Mouse (Mus musculus) cerebellum, adult 9-11 months (tissue): ENCODE data around the gene Mansc1.
A peak's percentile ranks its signal among the peaks of the same experiment; 100 is the strongest.

ENCODE experiments used
- DNase-seq: peaks from one replicate; pipeline ENCODE4 v3.0.0; 2022

Gene Mansc1

DNA sequence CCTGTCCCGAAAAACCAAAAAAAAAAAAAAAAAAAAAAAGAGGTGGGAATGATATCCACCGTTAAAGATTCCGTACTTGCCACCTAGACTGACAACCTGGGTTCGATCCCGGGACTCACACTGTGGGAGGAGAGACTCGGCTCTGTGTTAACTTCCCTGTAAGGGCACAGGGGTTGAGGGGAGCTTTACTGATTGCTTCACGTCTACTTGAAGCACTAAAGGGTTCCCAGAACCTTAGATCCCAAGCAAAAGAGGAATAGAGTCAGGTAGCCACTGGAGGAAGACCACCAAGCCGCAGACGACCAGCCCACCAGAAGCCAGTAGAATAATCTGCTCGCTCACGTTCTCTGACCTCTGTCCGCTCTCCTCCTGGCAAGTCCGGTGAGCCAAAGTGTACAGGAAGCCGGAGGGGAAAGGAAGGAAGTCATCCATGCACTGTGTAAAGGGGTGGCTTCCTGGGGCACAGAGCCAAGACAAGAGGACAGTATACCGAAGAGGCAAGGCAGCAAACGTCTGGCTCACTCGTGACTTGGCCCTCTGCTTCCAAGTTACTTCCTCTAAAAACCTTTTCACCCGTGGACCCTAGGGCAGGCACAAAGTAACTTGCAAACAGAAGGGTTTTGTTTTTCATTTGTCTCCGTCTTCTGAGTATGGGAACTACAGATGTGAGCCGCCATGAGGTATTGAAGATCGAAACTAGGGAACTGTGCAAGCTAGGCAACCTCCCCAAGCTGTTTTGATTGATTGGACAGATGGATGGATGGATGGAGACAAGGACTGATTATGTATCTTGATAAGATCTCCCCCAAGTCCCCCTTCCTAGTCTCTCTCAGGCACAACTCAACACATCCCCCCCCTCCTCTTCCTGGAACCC lies 37.5 kb downstream of the Mansc1 start:
- no peak for DNase-seq

GRCm38 (mm10) chr6:134591614-134592013 lies 40.7 kb downstream of the Mansc1 start:
- DNase-seq: no peak

DNA sequence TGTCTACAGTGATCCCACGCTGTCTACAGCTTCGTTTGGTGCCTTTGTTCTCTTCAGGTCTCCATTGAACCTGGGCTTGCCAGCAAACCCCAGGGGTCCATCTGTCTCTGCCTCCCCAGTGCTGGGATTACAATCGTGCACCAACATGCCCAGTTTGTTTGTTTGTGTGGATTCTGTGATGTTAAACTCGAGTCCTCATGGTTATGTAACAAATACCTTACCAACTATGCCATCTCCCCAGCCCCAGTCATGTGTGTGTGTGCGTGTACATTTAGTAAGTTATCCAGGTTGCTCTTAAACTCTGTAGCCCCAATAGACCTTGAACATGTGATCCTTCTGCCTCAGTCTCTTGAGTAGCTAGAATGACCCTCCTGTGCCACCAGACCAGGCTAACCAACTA lies 46.0 kb downstream of the Mansc1 start:
- DNase-seq: no peak

DNA sequence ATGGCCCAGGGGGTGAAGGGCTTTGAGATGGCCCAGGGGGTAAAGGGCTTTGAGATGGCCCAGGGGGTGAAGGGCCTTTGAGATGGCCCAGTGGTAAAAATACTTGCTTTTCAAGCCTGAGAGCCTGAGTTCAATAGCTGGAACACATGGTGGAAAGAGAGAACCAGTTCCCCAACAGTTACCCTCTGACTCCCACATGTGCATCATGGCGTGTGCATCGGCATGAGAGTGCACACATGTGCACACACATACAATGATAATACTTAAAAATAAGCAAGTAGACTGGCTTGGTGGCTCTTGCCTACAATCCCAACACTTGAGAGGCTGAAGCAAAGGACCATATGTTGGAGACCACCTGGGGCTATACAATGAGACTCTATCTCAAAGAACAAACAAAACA lies 47.7 kb downstream of the Mansc1 start:
- DNase-seq: no peak

GRCm38 (mm10) chr6:134582110-134582509 lies 50.2 kb downstream of the Mansc1 start:
- DNase-seq: no peak

GRCm38 (mm10) chr6:134579506-134579905 lies 52.8 kb downstream of the Mansc1 start:
- no peak for DNase-seq

GRCm38 (mm10) chr6:134578039-134578438 lies 54.2 kb downstream of the Mansc1 start:
- DNase-seq: no peak

DNA sequence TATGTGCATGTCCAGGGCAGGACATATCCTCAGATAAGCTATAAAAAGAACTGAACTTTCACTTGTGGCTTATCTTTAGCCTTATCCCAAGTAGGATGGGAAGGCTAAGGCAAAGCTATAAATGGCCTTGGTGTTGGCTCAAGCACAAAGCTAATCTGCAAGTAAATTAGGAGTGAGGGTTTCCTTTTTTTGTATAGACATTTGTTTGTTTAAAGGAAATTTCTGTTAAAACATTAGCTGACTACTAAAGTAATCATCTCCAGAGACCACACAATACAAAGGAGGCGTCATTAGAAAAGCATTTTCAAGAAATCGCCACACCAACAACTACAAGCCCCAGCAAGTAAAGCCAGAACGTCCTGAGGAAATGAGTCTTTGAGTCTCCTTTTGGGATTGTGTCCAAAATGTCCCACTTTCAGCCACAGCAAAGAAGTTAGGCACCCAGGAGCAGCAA lies 57.0 kb downstream of the Mansc1 start:
- DNase-seq: no peak

GRCm38 (mm10) chr6:134567986-134568556 lies 64.2 kb downstream of the Mansc1 start:
- peak; percentile 16 for DNase-seq

DNA sequence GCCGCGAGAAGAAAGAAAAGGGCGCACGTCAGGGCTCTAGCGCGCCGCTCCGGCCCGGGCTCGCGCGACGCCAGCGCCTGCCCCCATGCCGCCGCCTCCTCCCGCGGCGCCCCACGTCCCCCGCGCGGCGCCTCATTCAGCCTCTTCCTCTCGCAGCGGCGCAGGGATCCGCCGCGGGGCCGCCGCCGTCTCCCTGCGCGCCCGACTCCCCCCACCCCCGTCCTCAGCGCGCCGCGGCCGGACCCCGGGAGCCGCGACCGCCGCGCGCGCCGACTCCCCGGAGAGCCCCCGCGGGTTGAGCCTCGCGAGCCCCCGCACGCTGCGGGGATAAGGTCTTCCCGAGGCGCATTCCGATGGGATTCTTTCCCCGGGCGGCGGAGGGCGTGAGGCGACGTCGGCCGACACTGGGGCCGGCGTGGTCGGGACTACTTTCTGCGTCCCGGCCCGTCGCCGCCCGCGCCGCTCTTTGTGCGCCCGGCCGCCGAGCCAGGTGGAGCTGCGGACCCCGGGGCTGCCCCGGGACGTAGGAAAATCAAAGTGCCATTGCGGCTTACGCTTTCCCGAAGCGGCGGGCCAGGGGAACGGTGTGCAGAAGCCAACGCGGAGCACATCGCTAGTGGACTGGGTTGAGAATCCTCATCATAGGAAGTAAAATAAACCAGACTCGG lies 65.3 kb downstream of the Mansc1 start, which contains the start of gene Lrp6:
Gene Lrp6 (minus strand): TSS at position 148 of the 668 bp plus-strand sequence.
- peak; percentile 85 for DNase-seq

DNA sequence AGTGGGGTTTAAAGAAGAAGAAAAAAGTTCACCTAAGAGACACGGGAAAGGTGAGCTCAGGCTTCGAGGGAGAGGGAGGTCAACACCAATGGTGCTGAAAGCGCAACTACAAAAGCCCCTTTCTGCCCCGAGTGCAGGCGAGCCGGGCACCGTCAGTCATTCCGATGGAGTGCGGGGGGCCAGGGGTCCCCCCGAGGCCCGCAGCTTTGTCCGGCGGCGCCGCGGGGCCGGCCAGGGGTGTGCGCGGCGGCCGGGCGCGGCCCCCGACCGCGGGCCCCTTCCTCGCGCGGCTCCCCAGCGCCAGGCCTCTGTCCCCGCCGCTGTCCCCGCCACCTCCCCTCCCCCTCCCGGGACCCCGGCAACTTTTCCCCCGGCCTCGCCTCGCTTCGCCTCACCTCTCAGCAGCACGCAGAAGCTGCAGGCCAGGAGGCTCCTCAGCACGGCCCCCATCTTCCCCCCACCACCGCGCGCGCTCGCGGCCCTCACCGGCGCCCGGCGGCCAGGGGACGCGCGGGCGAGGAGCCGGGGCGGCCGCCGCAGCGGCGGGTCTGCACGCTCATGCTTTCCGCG lies 66.0 kb downstream of the Mansc1 start:
- DNase-seq: peak; percentile 38

DNA sequence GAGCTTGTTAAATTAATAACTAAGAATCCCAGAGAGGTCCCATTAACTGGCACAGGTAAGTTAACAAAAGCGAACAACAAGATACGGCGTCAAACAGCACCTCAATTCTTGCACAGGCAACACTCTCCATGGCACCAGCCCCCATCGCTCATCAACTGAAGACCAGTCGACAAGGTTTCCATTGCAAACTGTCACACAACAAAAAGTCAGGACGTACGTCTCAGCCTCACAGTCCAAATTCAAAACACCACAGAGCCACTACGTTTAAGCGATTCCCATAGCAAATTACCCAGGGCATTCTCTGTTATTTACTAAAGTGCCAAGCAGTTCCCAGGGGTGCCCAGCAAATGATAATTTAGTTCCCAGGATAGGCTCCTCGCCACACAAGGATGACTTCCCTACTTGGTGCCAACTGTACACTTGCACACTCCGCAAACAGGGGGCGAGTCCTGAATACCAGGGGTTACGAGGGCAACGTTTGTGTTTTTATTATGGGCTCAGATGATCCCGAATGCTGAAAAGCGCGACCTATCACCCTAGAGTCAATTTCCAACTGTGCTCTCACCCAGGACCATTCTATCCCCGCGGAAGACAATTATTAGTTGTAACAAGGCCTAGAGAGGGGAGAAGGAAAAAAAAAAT lies 66.6 kb downstream of the Mansc1 start:
- DNase-seq: peak; percentile 38

DNA sequence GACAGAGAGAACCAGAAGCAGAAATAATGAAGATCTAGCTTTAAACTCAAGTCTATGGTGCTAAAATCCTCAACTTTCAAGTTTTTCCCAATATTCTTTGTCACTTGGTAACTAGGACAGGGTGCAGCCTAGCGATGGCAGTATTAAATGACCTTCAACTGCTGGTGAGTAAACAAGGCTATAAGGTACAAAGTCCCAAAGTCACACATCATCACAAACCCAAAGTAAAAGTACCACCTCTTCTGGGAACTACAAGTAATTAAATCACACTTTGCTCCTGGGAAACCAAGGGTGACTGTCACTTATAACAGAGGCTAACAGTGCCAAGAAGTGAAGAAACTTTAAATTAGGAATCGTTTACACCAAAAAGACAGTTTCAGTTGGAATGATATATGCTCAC lies 67.7 kb downstream of the Mansc1 start:
- no peak for DNase-seq

- no peak for DNase-seq
These were observed 72.7 kb downstream of the Mansc1 start for GRCm38 (mm10) chr6:134559635-134560034.
